Mouse (Mus musculus): ENCODE measurements around the gene Ifitm1. TPM values are rescaled to one million over a fixed set of nuclear protein-coding genes. Genes with fewer than 3 reads are reported as not detected.

The Ifitm1 gene
- 19.9 and 20.1 TPM in 2 replicates for polyA plus RNA-seq (2014; fragmentation: Nextera tagmentation; extraction: Ambion mirVana)

- H3K4me2 ChIP-seq (ENCODE audit: low read depth, low read length): no peak within 1 kb of the TSS; the same call in 1 of the 2 replicates
- no peaks in the 10 kb centered on the region for H3K27me3 ChIP-seq (ENCODE audit: control insufficient read depth, insufficient read depth, low read length)
- H3K4me3 ChIP-seq (ENCODE audit: low read depth, low read length): no peak within 1 kb of the TSS
- no peaks in the 10 kb centered on the region for H3K9me3 ChIP-seq (replicated peaks; ENCODE audit: control insufficient read depth, low read length)
- no peak within 1 kb of the TSS for H3K9ac ChIP-seq (replicated peaks; ENCODE audit: low read length)
- DNase-seq (ENCODE audit: low spot score) (no peak), ATAC-seq (replicated peaks; ENCODE audit: insufficient number of reproducible peaks, low FRiP score, low TSS enrichment, low read depth) (no peak)
- peaks cover 3% of the 10 kb centered on the region for H3K4me1 ChIP-seq (ENCODE audit: control insufficient read depth, insufficient read depth, low read length)
- no peaks in the 10 kb centered on the region for H3K36me3 ChIP-seq (replicated peaks; ENCODE audit: control insufficient read depth, insufficient read depth, low read depth, low read length)
- WGBS: 79% methylated on average over 4 of the region's 4 CpGs
- no peak within 1 kb of the TSS for H3K27ac ChIP-seq (replicated peaks; ENCODE audit: low read depth, low read length)
Observed at GRCm38 (mm10) chr7:140966921-140967320, at the start of gene Ifitm1. Gene Ifitm1, plus strand, starts transcription at chr7:140967221.

DNA sequence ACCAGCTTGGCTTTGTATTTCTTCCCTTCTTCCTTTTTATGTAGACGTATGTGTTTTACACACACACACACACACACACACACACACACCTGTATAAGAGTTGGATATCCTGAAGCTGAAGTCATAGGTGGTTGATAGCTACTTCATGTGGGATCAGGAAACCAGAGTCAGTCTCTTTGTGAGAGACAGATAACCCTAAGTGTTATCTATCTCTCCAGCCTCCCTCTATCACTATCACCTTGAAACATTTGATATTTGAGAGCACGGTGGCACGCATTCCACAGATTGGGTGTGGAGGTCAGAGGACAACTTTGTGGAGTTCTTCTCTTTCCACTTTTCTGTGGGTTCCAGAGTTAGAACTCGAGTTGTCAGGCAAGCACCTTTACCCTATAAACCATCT, 47.1 kb upstream of the Ifitm1 start:
- Histone ChIP-seq H3K4me1 (ENCODE audit: control insufficient read depth, insufficient read depth, low read length) (peaks cover 9% of the 10 kb centered on the region), H3K36me3 (replicated peaks; ENCODE audit: control insufficient read depth, insufficient read depth, low read depth, low read length) (no peaks in the 10 kb centered on the region), H3K9ac (replicated peaks; ENCODE audit: low read length) (no peak overlapping the region), H3K4me2 (ENCODE audit: low read depth, low read length) (no peak overlapping the region), H3K9me3 (replicated peaks; ENCODE audit: control insufficient read depth, low read length) (no peaks in the 10 kb centered on the region), H3K27me3 (ENCODE audit: control insufficient read depth, insufficient read depth, low read length) (peaks cover 41% of the 10 kb centered on the region), H3K4me3 (ENCODE audit: low read depth, low read length) (no peak overlapping the region), H3K27ac (replicated peaks; ENCODE audit: low read depth, low read length) (no peak overlapping the region)
- DNase-seq (ENCODE audit: low spot score): no peak
- 71% methylated on average over 4 of the region's 4 CpGs for WGBS
- ATAC-seq (replicated peaks; ENCODE audit: insufficient number of reproducible peaks, low FRiP score, low TSS enrichment, low read depth): no peak

GRCm38 (mm10) chr7:140920418-140921029, 46.5 kb upstream of the Ifitm1 start, which contains the start of gene Nlrp6:
Gene Nlrp6, plus strand, starts transcription at chr7:140920902.
- DNase-seq (ENCODE audit: low spot score) (no peak), ATAC-seq (replicated peaks; ENCODE audit: insufficient number of reproducible peaks, low FRiP score, low TSS enrichment, low read depth) (no peak)
- Histone ChIP-seq H3K4me1 (ENCODE audit: control insufficient read depth, insufficient read depth, low read length) (peaks cover 9% of the 10 kb centered on the region), H3K4me2 (ENCODE audit: low read depth, low read length) (no peak within 1 kb of the TSS), H3K9ac (replicated peaks; ENCODE audit: low read length) (no peak within 1 kb of the TSS), H3K4me3 (ENCODE audit: low read depth, low read length) (no peak within 1 kb of the TSS), H3K27ac (replicated peaks; ENCODE audit: low read depth, low read length) (no peak within 1 kb of the TSS), H3K36me3 (replicated peaks; ENCODE audit: control insufficient read depth, insufficient read depth, low read depth, low read length) (no peaks in the 10 kb centered on the region), H3K27me3 (ENCODE audit: control insufficient read depth, insufficient read depth, low read length) (peaks cover 41% of the 10 kb centered on the region), H3K9me3 (replicated peaks; ENCODE audit: control insufficient read depth, low read length) (no peaks in the 10 kb centered on the region)
- 76% methylated on average over 8 of the region's 8 CpGs for WGBS

DNA sequence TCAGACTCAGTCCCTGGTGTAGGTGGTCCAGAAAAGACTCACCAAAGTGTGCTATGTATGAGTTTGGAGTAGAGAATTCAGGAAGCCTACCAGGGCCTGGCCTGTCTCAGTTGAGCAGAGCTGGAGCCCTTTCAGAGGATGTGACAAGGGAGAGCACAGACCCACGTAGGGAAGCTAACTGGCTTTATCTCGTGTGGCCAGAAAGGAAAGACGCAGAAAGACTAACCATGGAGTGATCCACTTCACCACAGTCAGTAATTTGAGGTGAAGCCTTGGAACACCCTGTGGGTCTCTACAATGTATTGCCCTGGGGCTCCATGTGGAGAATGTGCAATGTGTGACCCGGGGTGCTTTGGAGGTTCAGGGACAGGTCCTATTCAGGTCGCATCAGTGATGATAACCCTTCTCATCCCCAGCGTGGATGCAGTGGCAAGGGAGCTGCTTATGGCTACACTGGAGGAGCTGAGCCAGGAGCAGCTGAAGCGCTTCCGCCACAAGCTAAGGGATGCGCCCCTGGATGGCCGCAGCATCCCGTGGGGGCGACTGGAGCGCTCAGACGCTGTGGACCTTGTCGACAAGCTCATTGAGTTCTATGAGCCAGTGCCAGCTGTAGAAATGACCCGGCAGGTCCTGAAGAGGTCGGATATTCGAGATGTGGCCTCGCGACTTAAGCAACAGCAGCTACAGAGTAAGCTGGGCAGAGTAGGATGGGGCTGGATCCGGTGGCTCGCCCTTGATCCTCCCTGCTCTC, 45.6 kb upstream of the Ifitm1 start:
- 24% methylated on average over 22 of the region's 22 CpGs for WGBS
- no peaks in the 10 kb centered on the region for H3K36me3 ChIP-seq (replicated peaks; ENCODE audit: control insufficient read depth, insufficient read depth, low read depth, low read length)
- H3K9ac ChIP-seq (replicated peaks; ENCODE audit: low read length): no peak overlapping the region
- no peak overlapping the region for H3K27ac ChIP-seq (replicated peaks; ENCODE audit: low read depth, low read length)
- H3K4me1 ChIP-seq (ENCODE audit: control insufficient read depth, insufficient read depth, low read length): peaks cover 9% of the 10 kb centered on the region
- peaks cover 41% of the 10 kb centered on the region for H3K27me3 ChIP-seq (ENCODE audit: control insufficient read depth, insufficient read depth, low read length)
- no peaks in the 10 kb centered on the region for H3K9me3 ChIP-seq (replicated peaks; ENCODE audit: control insufficient read depth, low read length)
- H3K4me2 ChIP-seq (ENCODE audit: low read depth, low read length): no peak overlapping the region; the same call in 1 of the 2 replicates
- DNase-seq (ENCODE audit: low spot score): no peak
- no peak overlapping the region for H3K4me3 ChIP-seq (ENCODE audit: low read depth, low read length)
- ATAC-seq (replicated peaks; ENCODE audit: insufficient number of reproducible peaks, low FRiP score, low TSS enrichment, low read depth): no peak

- ATAC-seq (replicated peaks; ENCODE audit: insufficient number of reproducible peaks, low FRiP score, low TSS enrichment, low read depth): no peak
- H3K36me3 ChIP-seq (replicated peaks; ENCODE audit: control insufficient read depth, insufficient read depth, low read depth, low read length): no peaks in the 10 kb centered on the region
- H3K4me1 ChIP-seq (ENCODE audit: control insufficient read depth, insufficient read depth, low read length): peaks cover 9% of the 10 kb centered on the region
- H3K4me2 ChIP-seq (ENCODE audit: low read depth, low read length): peak overlapping the region; percentile 67
- peak overlapping the region; percentile 31 for H3K4me3 ChIP-seq (ENCODE audit: low read depth, low read length)
- H3K9me3 ChIP-seq (replicated peaks; ENCODE audit: control insufficient read depth, low read length): no peaks in the 10 kb centered on the region
- peak; percentile 59 for DNase-seq (ENCODE audit: low spot score)
- no peak overlapping the region for H3K27ac ChIP-seq (replicated peaks; ENCODE audit: low read depth, low read length)
- peaks cover 41% of the 10 kb centered on the region for H3K27me3 ChIP-seq (ENCODE audit: control insufficient read depth, insufficient read depth, low read length)
- peak overlapping the region; percentile 39 for H3K9ac ChIP-seq (replicated peaks; ENCODE audit: low read length)
- under 1% methylated on average over 49 of the region's 49 CpGs for WGBS
Observed at GRCm38 (mm10) chr7:140922398-140923069, 44.5 kb upstream of the Ifitm1 start.

GRCm38 (mm10) chr7:140923070-140923775, 43.8 kb upstream of the Ifitm1 start:
- ATAC-seq (replicated peaks; ENCODE audit: insufficient number of reproducible peaks, low FRiP score, low TSS enrichment, low read depth) (no peak), DNase-seq (ENCODE audit: low spot score) (peak; percentile 16)
- Histone ChIP-seq H3K4me1 (ENCODE audit: control insufficient read depth, insufficient read depth, low read length) (peaks cover 9% of the 10 kb centered on the region), H3K27ac (replicated peaks; ENCODE audit: low read depth, low read length) (no peak overlapping the region), H3K4me3 (ENCODE audit: low read depth, low read length) (peak overlapping the region; percentile 31), H3K4me2 (ENCODE audit: low read depth, low read length) (peak overlapping the region; percentile 67), H3K36me3 (replicated peaks; ENCODE audit: control insufficient read depth, insufficient read depth, low read depth, low read length) (no peaks in the 10 kb centered on the region), H3K27me3 (ENCODE audit: control insufficient read depth, insufficient read depth, low read length) (peaks cover 41% of the 10 kb centered on the region), H3K9me3 (replicated peaks; ENCODE audit: control insufficient read depth, low read length) (no peaks in the 10 kb centered on the region), H3K9ac (replicated peaks; ENCODE audit: low read length) (peak overlapping the region; percentile 39)
- WGBS: 21% methylated on average over 30 of the region's 30 CpGs

GRCm38 (mm10) chr7:140927181-140927580, 39.8 kb upstream of the Ifitm1 start:
- DNase-seq (ENCODE audit: low spot score): no peak
- no peak overlapping the region for H3K9ac ChIP-seq (replicated peaks; ENCODE audit: low read length)
- H3K27ac ChIP-seq (replicated peaks; ENCODE audit: low read depth, low read length): no peak overlapping the region
- H3K4me2 ChIP-seq (ENCODE audit: low read depth, low read length): no peak overlapping the region
- 83% methylated on average over 6 of the region's 6 CpGs for WGBS
- no peak overlapping the region for H3K4me3 ChIP-seq (ENCODE audit: low read depth, low read length)
- H3K9me3 ChIP-seq (replicated peaks; ENCODE audit: control insufficient read depth, low read length): no peaks in the 10 kb centered on the region
- ATAC-seq (replicated peaks; ENCODE audit: insufficient number of reproducible peaks, low FRiP score, low TSS enrichment, low read depth): no peak
- peaks cover 19% of the 10 kb centered on the region for H3K27me3 ChIP-seq (ENCODE audit: control insufficient read depth, insufficient read depth, low read length)
- H3K4me1 ChIP-seq (ENCODE audit: control insufficient read depth, insufficient read depth, low read length): peaks cover 7% of the 10 kb centered on the region
- H3K36me3 ChIP-seq (replicated peaks; ENCODE audit: control insufficient read depth, insufficient read depth, low read depth, low read length): no peaks in the 10 kb centered on the region

All from embryonic facial prominence, embryonic 11.5 days (tissue).